Mouse (Mus musculus): ENCODE measurements around the gene Arvcf. TPM values are rescaled to one million over a fixed set of nuclear protein-coding genes. Genes with fewer than 3 reads are reported as not detected.
A peak's percentile ranks its signal among the peaks of the same experiment; 100 is the strongest.

The Arvcf gene
- polyA plus RNA-seq, 2 experiments, result 6.4 to 7.4 TPM

DNA sequence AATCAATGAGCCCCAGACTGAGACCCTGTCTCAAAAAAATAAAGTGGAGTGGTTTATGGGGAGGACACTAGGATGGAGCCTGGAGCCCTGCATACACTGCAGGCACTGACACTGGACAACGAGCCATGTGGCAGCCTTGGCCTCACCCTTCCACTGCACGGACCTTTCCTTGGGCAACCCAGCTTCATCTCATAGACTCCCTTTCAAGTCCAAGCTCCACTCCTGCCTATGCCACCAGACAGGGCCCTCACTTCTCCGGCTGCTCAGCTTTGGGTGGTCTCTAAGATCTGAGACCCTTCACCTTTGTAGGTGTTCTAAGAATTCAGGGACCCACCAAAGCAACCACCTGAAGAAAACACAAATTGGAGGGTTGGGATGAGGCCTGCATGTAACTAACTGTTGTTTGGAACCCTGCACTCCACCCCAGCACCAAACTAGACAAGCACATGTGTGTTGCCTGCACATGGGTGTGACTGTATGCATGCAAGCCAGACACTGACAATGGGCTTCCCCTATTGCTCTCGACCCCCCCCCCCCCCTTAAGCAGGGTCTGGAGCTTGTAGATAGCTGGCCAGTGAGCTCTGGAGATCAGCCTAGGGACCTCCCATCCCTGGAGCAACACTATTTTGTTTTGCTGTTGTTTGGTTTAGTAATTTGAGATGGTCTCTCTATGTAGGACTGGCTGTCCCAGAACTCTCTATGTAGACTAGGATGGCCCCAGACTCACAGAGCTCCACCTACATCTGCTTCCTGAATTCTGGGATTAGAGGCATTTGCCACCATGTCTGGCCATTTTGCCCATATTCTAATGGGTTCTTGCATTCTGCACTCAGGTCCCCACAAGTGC lies 71.0 kb downstream of the Arvcf start:
- Histone ChIP-seq H3K4me3 (ENCODE audit: insufficient read depth in 1 of 2, low read depth in 2 of 2, low read length in 2 of 2) (peak overlapping the region in 1 of 2 experiments; percentile 18; a peak in 1 of 4 replicates), H3K36me3 (replicated peaks; ENCODE audit: control insufficient read depth, insufficient read depth, low read depth) (peaks cover 53% of the 10 kb centered on the region), H3K27ac (peak overlapping the region; percentile 72), H3K27me3 (ENCODE audit: control insufficient read depth, insufficient read depth, low read length) (no peaks in the 10 kb centered on the region), H3K9me3 (ENCODE audit: control insufficient read depth, low read length) (no peaks in the 10 kb centered on the region), H3K4me1 (replicated peaks; ENCODE audit: control insufficient read depth in 2 of 2, insufficient read depth in 2 of 2, low read length in 1 of 2) (peaks cover 22 to 32% of the 10 kb centered on the region in 2 experiments), H3K9ac (replicated peaks) (peak overlapping the region; percentile 39), H3K4me2 (ENCODE audit: low read depth) (peak overlapping the region; percentile 58)
- ATAC-seq (ENCODE audit: insufficient read depth) (peak; percentile 84), DNase-seq (ENCODE audit: low read depth in 3 of 3, low spot score in 3 of 3) (peak in 2 of 3 experiments; percentile 42 to 48)
- peak; percentile 54; the same call in 1 of the 2 replicates for TF ChIP-seq EP300 (IDR thresholded peaks at IDR 0.05; ENCODE audit: low read depth)
- no peak for TF ChIP-seq CTCF (IDR thresholded peaks at IDR 0.05; ENCODE audit: low read depth)
- WGBS (ENCODE audit: insufficient replicate concordance), result 56% methylated on average over 4 of the region's 4 CpGs

GRCm38 (mm10) chr16:18419603-18420026 lies 71.6 kb downstream of the Arvcf start:
- H3K4me1 ChIP-seq (replicated peaks; ENCODE audit: control insufficient read depth in 2 of 2, insufficient read depth in 2 of 2, low read length in 1 of 2), result peaks cover 27 to 38% of the 10 kb centered on the region in 2 experiments
- peak in 2 of 3 experiments; percentile 35 to 47 for DNase-seq (ENCODE audit: low read depth in 3 of 3, low spot score in 3 of 3)
- H3K4me2 ChIP-seq (ENCODE audit: low read depth), result peak overlapping the region; percentile 58
- no peaks in the 10 kb centered on the region for H3K27me3 ChIP-seq (ENCODE audit: control insufficient read depth, insufficient read depth, low read length)
- ATAC-seq (ENCODE audit: insufficient read depth), result peak; percentile 70
- peak overlapping the region in 1 of 2 experiments; percentile 18; a peak in 1 of 4 replicates for H3K4me3 ChIP-seq (ENCODE audit: insufficient read depth in 1 of 2, low read depth in 2 of 2, low read length in 2 of 2)
- H3K9me3 ChIP-seq (ENCODE audit: control insufficient read depth, low read length), result no peaks in the 10 kb centered on the region
- H3K9ac ChIP-seq (replicated peaks), result peak overlapping the region; percentile 50
- H3K36me3 ChIP-seq (replicated peaks; ENCODE audit: control insufficient read depth, insufficient read depth, low read depth), result peaks cover 58% of the 10 kb centered on the region
- TF ChIP-seq CTCF (IDR thresholded peaks at IDR 0.05; ENCODE audit: low read depth), result no peak
- peak; percentile 55 for TF ChIP-seq EP300 (IDR thresholded peaks at IDR 0.05; ENCODE audit: low read depth)
- H3K27ac ChIP-seq, result peak overlapping the region; percentile 72
- WGBS (ENCODE audit: insufficient replicate concordance), result 10% methylated on average over 1 of the region's 1 CpGs

GRCm38 (mm10) chr16:18420571-18420970 lies 72.6 kb downstream of the Arvcf start:
- ATAC-seq (ENCODE audit: insufficient read depth), result no peak
- WGBS (ENCODE audit: insufficient replicate concordance), result 69% methylated on average over 3 of the region's 3 CpGs
- peak overlapping the region; percentile 39; the same call in 1 of the 2 replicates for H3K27ac ChIP-seq
- no peaks in the 10 kb centered on the region for H3K27me3 ChIP-seq (ENCODE audit: control insufficient read depth, insufficient read depth, low read length)
- DNase-seq (ENCODE audit: low read depth in 3 of 3, low spot score in 3 of 3), result no peak
- peak overlapping the region; percentile 58 for H3K4me2 ChIP-seq (ENCODE audit: low read depth)
- TF ChIP-seq EP300 (IDR thresholded peaks at IDR 0.05; ENCODE audit: low read depth), result no peak
- no peak for TF ChIP-seq CTCF (IDR thresholded peaks at IDR 0.05; ENCODE audit: low read depth)
- no peaks in the 10 kb centered on the region for H3K9me3 ChIP-seq (ENCODE audit: control insufficient read depth, low read length)
- H3K4me1 ChIP-seq (replicated peaks; ENCODE audit: control insufficient read depth in 2 of 2, insufficient read depth in 2 of 2, low read length in 1 of 2), result peaks cover 34 to 44% of the 10 kb centered on the region in 2 experiments
- H3K9ac ChIP-seq (replicated peaks), result peak overlapping the region; percentile 49
- no peak overlapping the region for H3K4me3 ChIP-seq (ENCODE audit: insufficient read depth in 1 of 2, low read depth in 2 of 2, low read length in 2 of 2)
- H3K36me3 ChIP-seq (replicated peaks; ENCODE audit: control insufficient read depth, insufficient read depth, low read depth), result peaks cover 54% of the 10 kb centered on the region

GRCm38 (mm10) chr16:18423203-18423914 lies 75.4 kb downstream of the Arvcf start:
- Histone ChIP-seq H3K36me3 (replicated peaks; ENCODE audit: control insufficient read depth, insufficient read depth, low read depth) (peaks cover 37% of the 10 kb centered on the region), H3K9ac (replicated peaks) (peak overlapping the region; percentile 39), H3K27ac (peak overlapping the region; percentile 43), H3K27me3 (ENCODE audit: control insufficient read depth, insufficient read depth, low read length) (no peaks in the 10 kb centered on the region), H3K4me2 (ENCODE audit: low read depth) (peak overlapping the region; percentile 96), H3K9me3 (ENCODE audit: control insufficient read depth, low read length) (no peaks in the 10 kb centered on the region), H3K4me3 (ENCODE audit: insufficient read depth in 1 of 2, low read depth in 2 of 2, low read length in 2 of 2) (peak overlapping the region in 1 of 2 experiments; percentile 82; a peak in 2 of 4 replicates), H3K4me1 (replicated peaks; ENCODE audit: control insufficient read depth in 2 of 2, insufficient read depth in 2 of 2, low read length in 1 of 2) (peaks cover 47 to 55% of the 10 kb centered on the region in 2 experiments)
- DNase-seq (ENCODE audit: low read depth in 3 of 3, low spot score in 3 of 3) (no peak), ATAC-seq (ENCODE audit: insufficient read depth) (no peak)
- TF ChIP-seq CTCF (IDR thresholded peaks at IDR 0.05; ENCODE audit: low read depth) (no peak), EP300 (IDR thresholded peaks at IDR 0.05; ENCODE audit: low read depth) (no peak)
- WGBS (ENCODE audit: insufficient replicate concordance), result 89% methylated on average over 7 of the region's 7 CpGs
